Mouse (Mus musculus): ENCODE measurements around the gene Mcoln1. TPM values are rescaled to one million over a fixed set of nuclear protein-coding genes. Genes with fewer than 3 reads are reported as not detected.

Gene Mcoln1
- 74.9 and 79.3 TPM in 2 replicates for polyA plus RNA-seq (2016; fragmentation: Nextera tagmentation; extraction: Ambion mirVana)

GRCm38 (mm10) chr8:3500235-3501090, at the start of gene Mcoln1:
Gene Mcoln1, plus strand, starts transcription at chr8:3500457.
- H3K27ac ChIP-seq (replicated peaks) = peak within 1 kb of the TSS; percentile 87
- under 1% methylated on average over 69 of the region's 70 CpGs for WGBS
- ATAC-seq (ENCODE audit: low FRiP score, low read depth) = peak; percentile 91
- H3K36me3 ChIP-seq = peaks cover 25% of the 10 kb centered on the region
- peak within 1 kb of the TSS; percentile 79 for H3K4me2 ChIP-seq (replicated peaks)
- H3K9me3 ChIP-seq = peaks cover 4% of the 10 kb centered on the region; the same call in 1 of the 2 replicates
- peak within 1 kb of the TSS; percentile 78 for H3K4me3 ChIP-seq
- H3K27me3 ChIP-seq = no peaks in the 10 kb centered on the region
- H3K4me1 ChIP-seq = peaks cover 29% of the 10 kb centered on the region
- peak within 1 kb of the TSS; percentile 83 for H3K9ac ChIP-seq (replicated peaks)

- Histone ChIP-seq H3K36me3 (peaks cover 86% of the 10 kb centered on the region), H3K4me2 (replicated peaks) (no peak overlapping the region), H3K27me3 (no peaks in the 10 kb centered on the region), H3K9me3 (no peaks in the 10 kb centered on the region), H3K4me1 (no peaks in the 10 kb centered on the region), H3K9ac (replicated peaks) (no peak overlapping the region), H3K4me3 (no peak overlapping the region), H3K27ac (replicated peaks) (no peak overlapping the region)
- WGBS = 32% methylated on average over 5 of the region's 5 CpGs
- ATAC-seq (ENCODE audit: low FRiP score, low read depth) = peak; percentile 57; the same call in 1 of the 2 replicates
These were observed 49.6 kb upstream of the Mcoln1 start for GRCm38 (mm10) chr8:3450670-3451069.

- no peak overlapping the region for H3K4me2 ChIP-seq (replicated peaks)
- no peak overlapping the region for H3K9ac ChIP-seq (replicated peaks)
- H3K4me3 ChIP-seq = no peak overlapping the region
- H3K36me3 ChIP-seq = peaks cover 90% of the 10 kb centered on the region
- H3K9me3 ChIP-seq = no peaks in the 10 kb centered on the region
- H3K27me3 ChIP-seq = no peaks in the 10 kb centered on the region
- no peak for ATAC-seq (ENCODE audit: low FRiP score, low read depth)
- WGBS = 98% methylated on average over 25 of the region's 25 CpGs
- H3K4me1 ChIP-seq = no peaks in the 10 kb centered on the region
- no peak overlapping the region for H3K27ac ChIP-seq (replicated peaks)
These were observed 48.3 kb upstream of the Mcoln1 start for GRCm38 (mm10) chr8:3451992-3452391.

GRCm38 (mm10) chr8:3463248-3463647, 37.0 kb upstream of the Mcoln1 start:
- H3K4me1 ChIP-seq = 0 out of 2 replicates have a peak, but pooled peaks cover 8% of the 10 kb centered on the region
- WGBS = 92% methylated on average over 2 of the region's 2 CpGs
- no peak for ATAC-seq (ENCODE audit: low FRiP score, low read depth)

GRCm38 (mm10) chr8:3464309-3464708, 35.9 kb upstream of the Mcoln1 start:
- ATAC-seq (ENCODE audit: low FRiP score, low read depth) = no peak
- H3K27ac ChIP-seq (replicated peaks) = no peak overlapping the region
- 59% methylated on average over 5 of the region's 5 CpGs for WGBS
- H3K4me2 ChIP-seq (replicated peaks) = no peak overlapping the region
- H3K4me3 ChIP-seq = no peak overlapping the region
- no peaks in the 10 kb centered on the region for H3K9me3 ChIP-seq
- 0 out of 2 replicates have a peak, but pooled peaks cover 4% of the 10 kb centered on the region for H3K36me3 ChIP-seq
- H3K4me1 ChIP-seq = 0 out of 2 replicates have a peak, but pooled peaks cover 9% of the 10 kb centered on the region
- no peaks in the 10 kb centered on the region for H3K27me3 ChIP-seq
- no peak overlapping the region for H3K9ac ChIP-seq (replicated peaks)

More at GRCm38 (mm10) chr8:3463248-3463647, 37.0 kb upstream of the Mcoln1 start:
- Histone ChIP-seq H3K4me2 (replicated peaks) (no peak overlapping the region), H3K36me3 (0 out of 2 replicates have a peak, but pooled peaks cover 4% of the 10 kb centered on the region), H3K27ac (replicated peaks) (no peak overlapping the region), H3K4me3 (no peak overlapping the region), H3K9ac (replicated peaks) (no peak overlapping the region), H3K9me3 (no peaks in the 10 kb centered on the region), H3K27me3 (no peaks in the 10 kb centered on the region)

- H3K4me1 ChIP-seq = 0 out of 2 replicates have a peak, but pooled peaks cover 9% of the 10 kb centered on the region
- no peaks in the 10 kb centered on the region for H3K27me3 ChIP-seq
- H3K4me3 ChIP-seq = peak within 1 kb of the TSS; percentile 44
- WGBS = 9% methylated on average over 32 of the region's 32 CpGs
- H3K36me3 ChIP-seq = no peaks in the 10 kb centered on the region
- peak; percentile 92 for ATAC-seq (ENCODE audit: low FRiP score, low read depth)
- peak within 1 kb of the TSS; percentile 57 for H3K9ac ChIP-seq (replicated peaks)
- H3K4me2 ChIP-seq (replicated peaks) = peak within 1 kb of the TSS; percentile 57
- H3K27ac ChIP-seq (replicated peaks) = peak within 1 kb of the TSS; percentile 81
- no peaks in the 10 kb centered on the region for H3K9me3 ChIP-seq
These were observed 33.0 kb upstream of the Mcoln1 start, which contains the start of gene Pex11g for GRCm38 (mm10) chr8:3467006-3467885. Gene Pex11g, minus strand, starts transcription at chr8:3467680.

- WGBS = 50% methylated on average over 9 of the region's 9 CpGs
- H3K4me2 ChIP-seq (replicated peaks) = peak overlapping the region; percentile 57
- no peaks in the 10 kb centered on the region for H3K27me3 ChIP-seq
- H3K4me3 ChIP-seq = peak overlapping the region; percentile 44
- peak overlapping the region; percentile 81 for H3K27ac ChIP-seq (replicated peaks)
- H3K4me1 ChIP-seq = 0 out of 2 replicates have a peak, but pooled peaks cover 9% of the 10 kb centered on the region
- no peaks in the 10 kb centered on the region for H3K36me3 ChIP-seq
- peak overlapping the region; percentile 57 for H3K9ac ChIP-seq (replicated peaks)
- no peak for ATAC-seq (ENCODE audit: low FRiP score, low read depth)
- H3K9me3 ChIP-seq = no peaks in the 10 kb centered on the region
These were observed 32.2 kb upstream of the Mcoln1 start for GRCm38 (mm10) chr8:3467886-3468545.

GRCm38 (mm10) chr8:3468838-3469237, 31.4 kb upstream of the Mcoln1 start:
- no peak for ATAC-seq (ENCODE audit: low FRiP score, low read depth)
- H3K4me2 ChIP-seq (replicated peaks) = no peak overlapping the region
- H3K4me1 ChIP-seq = 0 out of 2 replicates have a peak, but pooled peaks cover 9% of the 10 kb centered on the region
- H3K27ac ChIP-seq (replicated peaks) = no peak overlapping the region
- H3K9me3 ChIP-seq = no peaks in the 10 kb centered on the region
- H3K36me3 ChIP-seq = no peaks in the 10 kb centered on the region
- H3K4me3 ChIP-seq = no peak overlapping the region
- no peak overlapping the region for H3K9ac ChIP-seq (replicated peaks)
- H3K27me3 ChIP-seq = no peaks in the 10 kb centered on the region
- 95% methylated on average over 1 of the region's 1 CpGs for WGBS

- 0 out of 2 replicates have a peak, but pooled peaks cover 9% of the 10 kb centered on the region for H3K4me1 ChIP-seq
- no peak within 1 kb of the TSS for H3K27ac ChIP-seq (replicated peaks)
- no peak within 1 kb of the TSS for H3K4me2 ChIP-seq (replicated peaks)
- no peaks in the 10 kb centered on the region for H3K9me3 ChIP-seq
- no peak within 1 kb of the TSS for H3K4me3 ChIP-seq
- peaks cover 4% of the 10 kb centered on the region for H3K27me3 ChIP-seq
- H3K9ac ChIP-seq (replicated peaks) = no peak within 1 kb of the TSS
- H3K36me3 ChIP-seq = no peaks in the 10 kb centered on the region
- ATAC-seq (ENCODE audit: low FRiP score, low read depth) = no peak
These were observed 29.7 kb upstream of the Mcoln1 start, which contains the start of gene Tex45 for GRCm38 (mm10) chr8:3470562-3470961. Gene Tex45, plus strand, starts transcription at chr8:3470862.

- Histone ChIP-seq H3K4me1 (no peaks in the 10 kb centered on the region), H3K27ac (replicated peaks) (no peak overlapping the region), H3K27me3 (peaks cover 26% of the 10 kb centered on the region), H3K9me3 (no peaks in the 10 kb centered on the region), H3K36me3 (no peaks in the 10 kb centered on the region), H3K9ac (replicated peaks) (0 out of 2 replicates have a peak overlapping the region, but pooled peaks have one; percentile 46), H3K4me2 (replicated peaks) (peak overlapping the region; percentile 47), H3K4me3 (peak overlapping the region; percentile 28)
- peak; percentile 49 for ATAC-seq (ENCODE audit: low FRiP score, low read depth)
- 33% methylated on average over 37 of the region's 37 CpGs for WGBS
These were observed 24.4 kb upstream of the Mcoln1 start for GRCm38 (mm10) chr8:3475715-3476429.

Measured in midbrain, embryonic 12.5 days (tissue).